Mouse (Mus musculus) kidney, adult 2 months (tissue): Measurements from ENCODE around the gene Gm28729. TPM values are rescaled to one million over a fixed set of nuclear protein-coding genes. Genes with fewer than 3 reads are reported as not detected.

ENCODE experiments used
- DNase-seq: peaks from one replicate; pipeline ENCODE4 v3.0.0; 2021
- H3K27ac ChIP-seq: fragments of 200-500 bp; 2 replicates; pipeline ENCODE4 v1.5.1; 2012; ENCODE audit warnings: low read depth, low read length, control low read depth, inconsistent platforms; ENCODE audit not compliant: insufficient read depth
- H3K27me3 ChIP-seq: fragments of 200-500 bp; replicated peaks from 2 replicates; pipeline ENCODE4 v1.6.1; 2012; ENCODE audit warnings: mild to moderate bottlenecking, moderate library complexity, low read length, inconsistent platforms; ENCODE audit not compliant: control insufficient read depth, insufficient read depth
- H3K36me3 ChIP-seq: fragments of 200-500 bp; 2 replicates; pipeline ENCODE4 v1.6.1; 2012; ENCODE audit warnings: mild to moderate bottlenecking, moderate library complexity, low read length, inconsistent platforms; ENCODE audit not compliant: control insufficient read depth, insufficient read depth
- H3K4me1 ChIP-seq: fragments of 200-500 bp; 2 replicates; pipeline ENCODE4 v1.6.1; 2011; ENCODE audit warnings: low read length; ENCODE audit not compliant: control insufficient read depth, insufficient read depth
- H3K4me3 ChIP-seq: fragments of 200-500 bp; 2 replicates; pipeline ENCODE4 v1.5.1; 2011; ENCODE audit warnings: mild to moderate bottlenecking, low read depth, low read length, control low read depth; ENCODE audit not compliant: insufficient read depth
- CTCF ChIP-seq: fragments of 200-500 bp; conservative IDR thresholded peaks from 2 replicates; pipeline ENCODE4 v1.5.1; 2011; ENCODE audit warnings: low read depth, mild to moderate bottlenecking, control low read depth, low read length, moderate library complexity, mixed read lengths; ENCODE audit not compliant: insufficient read depth, insufficient read length
- POLR2A ChIP-seq: fragments of 200-500 bp; IDR thresholded peaks from one replicate; pipeline ENCODE4 v1.6.1; 2011; ENCODE audit warnings: low read depth, low read length, control low read depth
- WGBS: fragments of 180-500 bp; shearing (Covaris S2); methylation state at CpG from one replicate; pipeline ENCODE4 v1.1.7; 2018; 5-methylcytosine and 5-hydroxymethylcytosine counted together
- polyA plus RNA-seq: library from polyadenylated mRNA; depleted of rRNA; stranded (reverse); fragments of >200 nt; gene quantifications from 2 replicates; pipeline ENCODE4 v1.2.3, GENCODE M21; 2012

Gene Gm28729
- polyA plus RNA-seq, 1 experiment = not detected

GRCm38 (mm10) chr9:96463708-96464107, 61.4 kb downstream of the Gm28729 start:
- no peaks in the 10 kb centered on the region for H3K36me3 ChIP-seq
- no peak for DNase-seq
- no peaks in the 10 kb centered on the region for H3K27me3 ChIP-seq
- H3K27ac ChIP-seq = no peak overlapping the region
- TF ChIP-seq CTCF = no peak
- no peak for TF ChIP-seq POLR2A
- no peaks in the 10 kb centered on the region for H3K4me1 ChIP-seq
- 72% methylated on average over 10 of the region's 10 CpGs for WGBS
- H3K4me3 ChIP-seq = no peak overlapping the region

- H3K36me3 ChIP-seq = no peaks in the 10 kb centered on the region
- no peak overlapping the region for H3K4me3 ChIP-seq
- TF ChIP-seq POLR2A = no peak
- 0 out of 2 replicates have a peak, but pooled peaks have one; percentile 21 for TF ChIP-seq CTCF
- no peaks in the 10 kb centered on the region for H3K4me1 ChIP-seq
- DNase-seq = no peak
- WGBS = 63% methylated on average over 1 of the region's 1 CpGs
- H3K27ac ChIP-seq = no peak overlapping the region
- no peaks in the 10 kb centered on the region for H3K27me3 ChIP-seq
Observed at GRCm38 (mm10) chr9:96461607-96462006, 63.5 kb downstream of the Gm28729 start.

- 92% methylated on average over 10 of the region's 10 CpGs for WGBS
- Histone ChIP-seq H3K27ac (no peak overlapping the region), H3K27me3 (no peaks in the 10 kb centered on the region), H3K4me1 (no peaks in the 10 kb centered on the region), H3K4me3 (no peak overlapping the region), H3K36me3 (no peaks in the 10 kb centered on the region)
- no peak for DNase-seq
- TF ChIP-seq CTCF (no peak), POLR2A (no peak)
Observed at GRCm38 (mm10) chr9:96460117-96460865, 64.8 kb downstream of the Gm28729 start.

DNA sequence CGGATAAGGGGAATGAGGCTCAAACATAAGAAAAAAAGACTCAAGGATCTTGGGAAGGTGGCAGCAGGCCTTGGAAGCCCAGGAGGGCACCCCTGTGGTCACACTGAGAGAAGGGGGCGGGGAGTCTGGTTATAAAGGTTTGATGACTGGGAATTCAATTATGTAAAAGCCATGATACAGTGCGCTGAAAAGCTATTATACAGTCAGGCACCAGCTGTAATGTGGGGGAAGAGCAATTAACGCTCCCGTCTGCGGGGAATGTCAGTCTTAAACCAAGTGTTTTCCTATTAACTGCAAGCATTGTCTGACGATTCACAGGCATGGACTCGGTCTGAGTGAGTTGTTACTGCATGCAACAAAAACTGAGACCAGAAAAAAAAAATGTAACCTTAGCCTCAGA, 69.4 kb downstream of the Gm28729 start:
- Histone ChIP-seq H3K27ac (no peak overlapping the region), H3K4me3 (no peak overlapping the region), H3K4me1 (0 out of 2 replicates have a peak, but pooled peaks cover 4% of the 10 kb centered on the region), H3K27me3 (no peaks in the 10 kb centered on the region), H3K36me3 (no peaks in the 10 kb centered on the region)
- no peak for DNase-seq
- TF ChIP-seq CTCF (no peak), POLR2A (no peak)
- WGBS = 70% methylated on average over 8 of the region's 8 CpGs

GRCm38 (mm10) chr9:96452956-96453355, 72.1 kb downstream of the Gm28729 start:
- Histone ChIP-seq H3K4me3 (no peak overlapping the region), H3K27me3 (no peaks in the 10 kb centered on the region), H3K4me1 (0 out of 2 replicates have a peak, but pooled peaks cover 4% of the 10 kb centered on the region), H3K36me3 (no peaks in the 10 kb centered on the region), H3K27ac (no peak overlapping the region)
- DNase-seq = no peak
- 80% methylated on average over 4 of the region's 4 CpGs for WGBS
- TF ChIP-seq CTCF (no peak), POLR2A (no peak)

GRCm38 (mm10) chr9:96450900-96451720, 74.0 kb downstream of the Gm28729 start:
- TF ChIP-seq POLR2A (no peak), CTCF (no peak)
- no peak overlapping the region for H3K4me3 ChIP-seq
- 0 out of 2 replicates have a peak, but pooled peaks cover 4% of the 10 kb centered on the region for H3K4me1 ChIP-seq
- peak overlapping the region; percentile 41; the same call in 1 of the 2 replicates for H3K27ac ChIP-seq
- peak; percentile 40 for DNase-seq
- WGBS = 53% methylated on average over 12 of the region's 12 CpGs
- H3K27me3 ChIP-seq = no peaks in the 10 kb centered on the region
- H3K36me3 ChIP-seq = no peaks in the 10 kb centered on the region

DNA sequence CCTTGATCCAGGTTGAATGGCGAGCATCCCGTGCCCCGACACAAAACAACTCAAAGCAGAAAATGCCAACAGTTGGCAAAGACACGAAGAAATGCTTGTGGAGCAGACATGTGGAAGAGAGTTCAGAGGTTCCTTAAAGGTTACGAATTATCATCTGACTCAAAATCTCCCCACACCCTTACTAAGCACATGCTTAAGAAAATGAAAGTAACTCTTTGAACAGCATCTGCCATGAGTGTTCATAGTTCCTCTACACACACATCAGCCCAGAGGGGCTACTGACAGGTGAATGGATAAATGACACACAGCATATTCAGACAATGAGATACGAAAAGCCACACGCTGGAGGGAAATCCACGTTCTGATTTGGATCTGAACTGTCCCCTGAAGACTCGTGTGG, 75.5 kb downstream of the Gm28729 start:
- H3K36me3 ChIP-seq = no peaks in the 10 kb centered on the region
- no peak for TF ChIP-seq POLR2A
- no peak for TF ChIP-seq CTCF
- no peak for DNase-seq
- no peak overlapping the region for H3K4me3 ChIP-seq
- 0 out of 2 replicates have a peak, but pooled peaks cover 4% of the 10 kb centered on the region for H3K4me1 ChIP-seq
- no peaks in the 10 kb centered on the region for H3K27me3 ChIP-seq
- WGBS = 84% methylated on average over 9 of the region's 9 CpGs
- no peak overlapping the region for H3K27ac ChIP-seq
